Mouse (Mus musculus): ENCODE measurements around the gene Gprin3.

DNA sequence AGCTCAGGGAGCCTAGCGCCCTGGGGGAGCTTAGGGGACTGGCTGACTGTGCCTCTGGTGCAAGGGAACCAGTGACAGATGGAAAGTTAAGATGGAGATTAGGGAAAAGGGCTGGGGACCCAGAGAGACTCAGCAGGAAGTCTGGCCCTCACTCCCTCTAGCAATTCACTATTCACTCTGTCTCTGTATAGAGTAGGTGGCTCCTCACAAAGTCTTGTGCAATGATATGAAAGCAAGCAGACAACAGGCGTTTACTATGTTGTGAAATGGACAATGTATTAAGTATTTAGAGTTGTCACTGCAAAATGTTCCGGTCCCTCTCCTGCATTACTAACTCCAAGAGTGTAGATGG, 416 bp upstream of the Gprin3 start:
- TF ChIP-seq POLR2A (IDR thresholded peaks at IDR 0.05; ENCODE audit: insufficient read depth, low read length) (no peak), EP300 (IDR thresholded peaks at IDR 0.05; ENCODE audit: insufficient read depth, low read depth, low read length) (no peak), CTCF (IDR thresholded peaks at IDR 0.05; ENCODE audit: low read depth, low read length) (no peak)

Data from ES-Bruce4 (cell line).